Mouse (Mus musculus) kidney, postnatal 0 days (tissue): ENCODE measurements at regions not wholly inside any gene's neighbourhood (a gene's known extent, or its start where the extent isn't known, plus 50 kb on each side); places are given as distances from the start of the nearest gene placed in this dataset.

Source experiments
- ATAC-seq: fragments of 200-750 bp; cut with Nextera tagmentation; replicated peaks from 2 replicates; pipeline ENCODE4 v1.8.0; 2017; ENCODE audit warnings: low read depth, moderate number of reproducible peaks, moderate TSS enrichment, moderate library complexity; ENCODE audit not compliant: low FRiP score
- DNase-seq: peaks from one replicate; pipeline ENCODE4 v3.0.0-alpha.2; 2016; ENCODE audit warnings: low spot score
- H3K27ac ChIP-seq: fragments of 300-500 bp; sonication (generic); 2 replicates; pipeline ENCODE4 v1.5.1; 2014; ENCODE audit warnings: mild to moderate bottlenecking
- H3K27me3 ChIP-seq: fragments of 300-500 bp; sonication (generic); 2 replicates; pipeline ENCODE4 v1.6.1; 2014; ENCODE audit warnings: low read length, mixed read lengths; ENCODE audit not compliant: insufficient read depth
- H3K36me3 ChIP-seq: fragments of 300-500 bp; sonication (generic); 2 replicates; pipeline ENCODE4 v1.6.1; 2014; ENCODE audit warnings: low read length, mixed read lengths; ENCODE audit not compliant: insufficient read depth
- H3K4me1 ChIP-seq: fragments of 300-500 bp; sonication (generic); replicated peaks from 2 replicates; pipeline ENCODE4 v1.6.1; 2014; ENCODE audit warnings: antibody characterized with exemption, low read length, mixed read lengths; ENCODE audit not compliant: insufficient read depth
- H3K4me2 ChIP-seq: fragments of 300-500 bp; sonication (generic); 2 replicates; pipeline ENCODE4 v1.6.1; 2014; ENCODE audit warnings: mild to moderate bottlenecking, low read length, moderate library complexity, mixed read lengths
- H3K4me3 ChIP-seq: fragments of 300-500 bp; sonication (generic); replicated peaks from 2 replicates; pipeline ENCODE4 v1.5.1; 2014; ENCODE audit warnings: low read depth, low read length
- H3K9ac ChIP-seq: fragments of 300-500 bp; sonication (generic); 2 replicates; pipeline ENCODE4 v1.6.1; 2014; ENCODE audit warnings: low read depth, low read length
- H3K9me3 ChIP-seq: fragments of 300-500 bp; sonication (generic); replicated peaks from 2 replicates; pipeline ENCODE4 v1.6.1; 2016; ENCODE audit warnings: low read length, inconsistent platforms, mixed read lengths
- CTCF ChIP-seq: IDR thresholded peaks from 2 replicates; pipeline ENCODE4 v1.5.1; 2016; ENCODE audit warnings: antibody characterized with exemption, low read depth, mild to moderate bottlenecking, moderate library complexity
- WGBS: fragments of 180-500 bp; shearing (Covaris S2); extraction: QIAGEN DNeasy Blood & Tissue Kit; methylation state at CpG from one replicate; pipeline ENCODE4 v1.1.7; 2014; 5-methylcytosine and 5-hydroxymethylcytosine counted together

- DNase-seq: peak; percentile 31
- no peaks in the 10 kb centered on the region for H3K4me1 ChIP-seq
- H3K4me2 ChIP-seq: no peak overlapping the region
- no peaks in the 10 kb centered on the region for H3K9me3 ChIP-seq
- no peak overlapping the region for H3K9ac ChIP-seq
- no peaks in the 10 kb centered on the region for H3K36me3 ChIP-seq
- H3K27me3 ChIP-seq: no peaks in the 10 kb centered on the region
- H3K27ac ChIP-seq: no peak overlapping the region
- H3K4me3 ChIP-seq: no peak overlapping the region
- peak; percentile 29; the same call in 1 of the 2 replicates for ATAC-seq
- WGBS: 67% methylated on average over 5 of the region's 5 CpGs
- TF ChIP-seq CTCF: no peak
Measured at GRCm38 (mm10) chr1:42755958-42756357, 60.4 kb downstream of the Pou3f3 start.

GRCm38 (mm10) chr1:42756497-42756896 is 60.9 kb downstream of the Pou3f3 start:
- no peak for ATAC-seq

GRCm38 (mm10) chr1:42763447-42763846 is 67.9 kb downstream of the Pou3f3 start:
- Histone ChIP-seq H3K9me3 (no peaks in the 10 kb centered on the region), H3K4me3 (no peak overlapping the region), H3K4me2 (no peak overlapping the region), H3K36me3 (no peaks in the 10 kb centered on the region), H3K27ac (no peak overlapping the region), H3K27me3 (no peaks in the 10 kb centered on the region), H3K9ac (no peak overlapping the region), H3K4me1 (no peaks in the 10 kb centered on the region)
- 37% methylated on average over 2 of the region's 2 CpGs for WGBS
- ATAC-seq: no peak
- no peak for TF ChIP-seq CTCF
- peak; percentile 34 for DNase-seq

More at GRCm38 (mm10) chr1:42756497-42756896, 60.9 kb downstream of the Pou3f3 start:
- Histone ChIP-seq H3K4me3 (no peak overlapping the region), H3K4me1 (no peaks in the 10 kb centered on the region), H3K27me3 (no peaks in the 10 kb centered on the region), H3K9ac (no peak overlapping the region), H3K36me3 (no peaks in the 10 kb centered on the region), H3K4me2 (no peak overlapping the region), H3K9me3 (no peaks in the 10 kb centered on the region), H3K27ac (no peak overlapping the region)
- no peak for DNase-seq
- no peak for TF ChIP-seq CTCF

GRCm38 (mm10) chr1:42764048-42764447 is 68.5 kb downstream of the Pou3f3 start:
- 64% methylated on average over 2 of the region's 2 CpGs for WGBS
- H3K27me3 ChIP-seq: no peaks in the 10 kb centered on the region
- H3K4me1 ChIP-seq: no peaks in the 10 kb centered on the region
- TF ChIP-seq CTCF: no peak
- H3K4me3 ChIP-seq: no peak overlapping the region
- no peaks in the 10 kb centered on the region for H3K9me3 ChIP-seq
- no peak for DNase-seq
- ATAC-seq: no peak
- H3K36me3 ChIP-seq: no peaks in the 10 kb centered on the region
- H3K4me2 ChIP-seq: no peak overlapping the region
- H3K9ac ChIP-seq: no peak overlapping the region
- no peak overlapping the region for H3K27ac ChIP-seq

- Histone ChIP-seq H3K27ac (no peak overlapping the region), H3K36me3 (no peaks in the 10 kb centered on the region), H3K4me1 (no peaks in the 10 kb centered on the region), H3K9me3 (no peaks in the 10 kb centered on the region), H3K27me3 (no peaks in the 10 kb centered on the region), H3K4me3 (no peak overlapping the region), H3K4me2 (no peak overlapping the region), H3K9ac (no peak overlapping the region)
- TF ChIP-seq CTCF: no peak
- WGBS: 84% methylated on average over 9 of the region's 9 CpGs
- ATAC-seq (no peak), DNase-seq (no peak)
Measured at GRCm38 (mm10) chr1:42770085-42770484, 74.5 kb downstream of the Pou3f3 start.

- Histone ChIP-seq H3K9me3 (no peaks in the 10 kb centered on the region), H3K9ac (no peak overlapping the region), H3K27ac (no peak overlapping the region), H3K4me2 (0 out of 2 replicates have a peak overlapping the region, but pooled peaks have one; percentile 8), H3K36me3 (no peaks in the 10 kb centered on the region), H3K4me3 (no peak overlapping the region), H3K4me1 (no peaks in the 10 kb centered on the region), H3K27me3 (no peaks in the 10 kb centered on the region)
- WGBS: 9% methylated on average over 6 of the region's 6 CpGs
- no peak for TF ChIP-seq CTCF
- ATAC-seq: no peak
- peak; percentile 57 for DNase-seq
Measured at GRCm38 (mm10) chr1:42772000-42772399, 76.4 kb downstream of the Pou3f3 start.

GRCm38 (mm10) chr1:42773851-42774464 is 77.1 kb upstream of the Mrps9 start:
- DNase-seq (peak; percentile 14), ATAC-seq (peak; percentile 71; the same call in 1 of the 2 replicates)
- H3K36me3 ChIP-seq: no peaks in the 10 kb centered on the region
- no peak for TF ChIP-seq CTCF
- no peaks in the 10 kb centered on the region for H3K4me1 ChIP-seq
- H3K27ac ChIP-seq: 0 out of 2 replicates have a peak overlapping the region, but pooled peaks have one; percentile 16
- no peaks in the 10 kb centered on the region for H3K9me3 ChIP-seq
- 52% methylated on average over 20 of the region's 20 CpGs for WGBS
- no peaks in the 10 kb centered on the region for H3K27me3 ChIP-seq
- H3K4me3 ChIP-seq: no peak overlapping the region
- H3K4me2 ChIP-seq: no peak overlapping the region
- H3K9ac ChIP-seq: no peak overlapping the region
